ENCODE assay signal across 9 mouse cellular contexts in genomic region chr3:95651033-95651373, GRCm38 (mm10). TPM values are rescaled to one million over a fixed set of nuclear protein-coding genes. Genes with fewer than 3 reads are reported as not detected.
A peak's percentile ranks its signal among the peaks of the same experiment; 100 is the strongest.
DNase-seq lines count a peak whose midpoint lies in the region; ATAC-seq and TF ChIP-seq lines count a peak whose summit lies in the region.
"Had no signal": no experiment of that assay in that cellular context is flagged by ENCODE, and none has a peak within 500 bp of the region (broad histone marks: within the 10 kb centered on the region; RNA-seq: fewer than 3 reads in every experiment).

No protein-coding gene starts in this region.

- H3K27me3 ChIP-seq in hindbrain, embryonic 14.5 days (ENCODE audit: control insufficient read depth, insufficient read depth, low read length), result no peaks in the 10 kb centered on the region
- no peaks in the 10 kb centered on the region for H3K27me3 ChIP-seq in hindbrain, embryonic 11.5 days (ENCODE audit: control insufficient read depth, insufficient read depth, low read length)
- no peaks in the 10 kb centered on the region for H3K27me3 ChIP-seq in CH12.LX (replicated peaks)
- no peaks in the 10 kb centered on the region for H3K27me3 ChIP-seq in liver, embryonic 15.5 days
- H3K27me3 ChIP-seq in forebrain, embryonic 14.5 days (replicated peaks; ENCODE audit: control insufficient read depth, insufficient read depth, low read length), result no peaks in the 10 kb centered on the region

- 0 out of 2 replicates have a peak overlapping the region, but pooled peaks have one; percentile 47 for H3K27ac ChIP-seq in hindbrain, embryonic 14.5 days
- no peak overlapping the region for H3K27ac ChIP-seq in hindbrain, embryonic 11.5 days (ENCODE audit: low read depth, low read length)
- H3K27ac ChIP-seq in CH12.LX (ENCODE audit: insufficient read depth, low read depth), result peak overlapping the region; percentile 96
- H3K27ac ChIP-seq in bone marrow macrophage, adult 2 months (ENCODE audit: insufficient read depth, low read depth, low read length), result peak overlapping the region; percentile 100
- H3K27ac ChIP-seq in liver, embryonic 15.5 days (replicated peaks), result peak overlapping the region; percentile 75
- H3K27ac ChIP-seq in forebrain, embryonic 14.5 days (ENCODE audit: low read depth, low read length), result no peak overlapping the region

- H3K4me2 ChIP-seq in hindbrain, embryonic 14.5 days (replicated peaks), result no peak overlapping the region
- no peak overlapping the region for H3K4me2 ChIP-seq in hindbrain, embryonic 11.5 days (replicated peaks; ENCODE audit: low read depth, low read length)
- H3K4me2 ChIP-seq in CH12.LX (ENCODE audit: insufficient read depth, low read depth, poor library complexity, severe bottlenecking), result peak overlapping the region; percentile 8
- 0 out of 2 replicates have a peak overlapping the region, but pooled peaks have one; percentile 0 for H3K4me2 ChIP-seq in liver, embryonic 15.5 days
- no peak overlapping the region for H3K4me2 ChIP-seq in forebrain, embryonic 14.5 days (ENCODE audit: low read length)

- no peak for ATAC-seq in hindbrain, embryonic 14.5 days (ENCODE audit: low FRiP score)
- no peak for ATAC-seq in hindbrain, embryonic 11.5 days (ENCODE audit: low FRiP score)
- no peak for ATAC-seq in liver, embryonic 15.5 days (ENCODE audit: insufficient read depth)
- no peak for ATAC-seq in inflammation-experienced regulatory T-cells, adult 6 months
- ATAC-seq in forebrain, embryonic 14.5 days, result no peak

- no peaks in the 10 kb centered on the region for H3K9me3 ChIP-seq in hindbrain, embryonic 14.5 days (ENCODE audit: control insufficient read depth, low read length)
- H3K9me3 ChIP-seq in hindbrain, embryonic 11.5 days (ENCODE audit: control insufficient read depth, low read length), result no peaks in the 10 kb centered on the region
- peaks cover 5% of the 10 kb centered on the region for H3K9me3 ChIP-seq in CH12.LX (replicated peaks; ENCODE audit: low read length)
- no peaks in the 10 kb centered on the region for H3K9me3 ChIP-seq in liver, embryonic 15.5 days (replicated peaks)
- no peaks in the 10 kb centered on the region for H3K9me3 ChIP-seq in forebrain, embryonic 14.5 days (replicated peaks; ENCODE audit: control insufficient read depth, low read length)

- H3K9ac ChIP-seq in hindbrain, embryonic 14.5 days, result no peak overlapping the region
- H3K9ac ChIP-seq in hindbrain, embryonic 11.5 days (ENCODE audit: low read depth, low read length), result no peak overlapping the region
- H3K9ac ChIP-seq in CH12.LX (ENCODE audit: insufficient read depth, low read depth), result peak overlapping the region; percentile 24; the same call in 1 of the 2 replicates
- H3K9ac ChIP-seq in liver, embryonic 15.5 days, result no peak overlapping the region
- H3K9ac ChIP-seq in forebrain, embryonic 14.5 days (ENCODE audit: low read length), result no peak overlapping the region

- TF ChIP-seq RAD21 in CH12.LX (IDR thresholded peaks at IDR 0.05; ENCODE audit: low read depth, low read length), result no peak

- no peak for DNase-seq in hindbrain, embryonic 14.5 days (ENCODE audit: low spot score)
- no peak for DNase-seq in hindbrain, embryonic 11.5 days (ENCODE audit: low spot score)
- peak; percentile 72 for DNase-seq in CH12.LX (ENCODE audit: extremely low read depth)
- DNase-seq in gastrocnemius, postnatal 14 days, result no peak
- DNase-seq in forebrain, embryonic 14.5 days (ENCODE audit: low spot score), result no peak
- DNase-seq: left cerebral cortex, postnatal 4 days had no signal

- no peak overlapping the region for H3K4me3 ChIP-seq in hindbrain, embryonic 14.5 days (replicated peaks; ENCODE audit: low read length)
- H3K4me3 ChIP-seq in hindbrain, embryonic 11.5 days (ENCODE audit: low read depth, low read length), result no peak overlapping the region
- no peak overlapping the region for H3K4me3 ChIP-seq in CH12.LX (replicated peaks in 1 of 3; ENCODE audit: low read depth in 2 of 3, low read length in 2 of 3, poor library complexity in 1 of 3)
- H3K4me3 ChIP-seq in bone marrow macrophage, adult 2 months (ENCODE audit: insufficient read depth, low read length), result peak overlapping the region; percentile 11
- no peak overlapping the region for H3K4me3 ChIP-seq in liver, embryonic 15.5 days (replicated peaks)
- H3K4me3 ChIP-seq in forebrain, embryonic 14.5 days (ENCODE audit: low read depth, low read length), result no peak overlapping the region

- TF ChIP-seq POLR2A in CH12.LX (IDR thresholded peaks at IDR 0.05; ENCODE audit: low read depth, low read length), result 0 out of 2 replicates have a peak, but pooled peaks have one; percentile 9
- TF ChIP-seq POLR2A in bone marrow macrophage, adult 2 months (IDR thresholded peaks at IDR 0.05; ENCODE audit: borderline replicate concordance, low read depth, low read length), result no peak

- 92% methylated on average over 3 of the region's 3 CpGs for WGBS in hindbrain, embryonic 14.5 days
- WGBS in hindbrain, embryonic 11.5 days, result 84% methylated on average over 3 of the region's 3 CpGs
- 68% methylated on average over 3 of the region's 3 CpGs for WGBS in liver, embryonic 15.5 days (ENCODE audit: insufficient replicate concordance)
- WGBS in forebrain, embryonic 14.5 days, result 83% methylated on average over 3 of the region's 3 CpGs

- no peaks in the 10 kb centered on the region for H3K36me3 ChIP-seq in hindbrain, embryonic 14.5 days (replicated peaks; ENCODE audit: control insufficient read depth, insufficient read depth)
- H3K36me3 ChIP-seq in hindbrain, embryonic 11.5 days (ENCODE audit: control insufficient read depth, insufficient read depth, low read length), result no peaks in the 10 kb centered on the region
- H3K36me3 ChIP-seq in CH12.LX (replicated peaks in 1 of 2; ENCODE audit: control insufficient read depth in 1 of 2, insufficient read depth in 1 of 2, low read length in 1 of 2), result no peaks in the 10 kb centered on the region
- H3K36me3 ChIP-seq in liver, embryonic 15.5 days (replicated peaks), result no peaks in the 10 kb centered on the region
- H3K36me3 ChIP-seq in forebrain, embryonic 14.5 days (ENCODE audit: control insufficient read depth, insufficient read depth, low read length), result no peaks in the 10 kb centered on the region

- TF ChIP-seq CTCF in CH12.LX (conservative IDR thresholded peaks at IDR 0.05 in 1 of 2, IDR thresholded peaks at IDR 0.05 in 1 of 2; ENCODE audit: low read depth in 2 of 2, low read length in 2 of 2), result no peak
- TF ChIP-seq CTCF in bone marrow macrophage, adult 2 months (IDR thresholded peaks at IDR 0.05; ENCODE audit: low read depth, low read length), result no peak

- in situ Hi-C loops in CH12.LX (cut with MboI; ENCODE audit: low pct_ligation_motif_present, low pct_unique_long_range_greater_than_20kb, low sequenced_read_pairs), result loop anchor here (10.0 kb wide), 1 partner anchor 574 kb away; the partner anchor contains the start of genes Hist2h2ac and Hist2h2be

- intact Hi-C loops in gastrocnemius, postnatal 14 days (cut with DNase I; ENCODE audit: low total_unique reads), result no loop called here

- H3K4me1 ChIP-seq in hindbrain, embryonic 14.5 days (replicated peaks; ENCODE audit: control insufficient read depth, insufficient read depth, low read length), result 0 out of 2 replicates have a peak, but pooled peaks cover 5% of the 10 kb centered on the region
- no peaks in the 10 kb centered on the region for H3K4me1 ChIP-seq in hindbrain, embryonic 11.5 days (replicated peaks; ENCODE audit: control insufficient read depth, insufficient read depth, low read length)
- peaks cover 29 to 77% of the 10 kb centered on the region in 2 experiments for H3K4me1 ChIP-seq in CH12.LX (ENCODE audit: control insufficient read depth in 1 of 2, insufficient read depth in 2 of 2)
- H3K4me1 ChIP-seq in bone marrow macrophage, adult 2 months (ENCODE audit: control insufficient read depth, insufficient read depth, low read length), result peaks cover 77% of the 10 kb centered on the region
- H3K4me1 ChIP-seq in liver, embryonic 15.5 days (replicated peaks), result peaks cover 46% of the 10 kb centered on the region
- H3K4me1 ChIP-seq in forebrain, embryonic 14.5 days (ENCODE audit: control insufficient read depth, insufficient read depth, low read length), result no peaks in the 10 kb centered on the region

- no peak for TF ChIP-seq EP300 in CH12.LX (IDR thresholded peaks at IDR 0.05; ENCODE audit: low read length)

- dilution Hi-C loops in CH12.LX (cut with MboI; ENCODE audit: extremely low pct_ligation_motif_present, extremely low pct_unique_long_range_greater_than_20kb, low sequenced_read_pairs), result no loop called here

- H3K79me2 ChIP-seq in CH12.LX (replicated peaks; ENCODE audit: control insufficient read depth, extremely low read depth, insufficient read depth, poor library complexity, severe bottlenecking), result no peaks in the 10 kb centered on the region

RNA-seq across cellular contexts. Expression of gene Mcl1, which starts 7.6 kb away (rescaled TPM):
- 60.3 and 72.3 TPM in 2 replicates for polyA plus RNA-seq in hindbrain, embryonic 14.5 days (2014; fragmentation: Nextera tagmentation; extraction: Ambion mirVana)
- polyA plus RNA-seq in hindbrain, embryonic 11.5 days (2014; fragmentation: Nextera tagmentation; extraction: Ambion mirVana), result 76.1 and 87.4 TPM in 2 replicates
- total RNA-seq in CH12.LX (2012; rRNA removed) (95.9 and 114 TPM in 2 replicates), CH12.LX (2014; rRNA removed) (223 and 225 TPM in 2 replicates)
- 188 and 197 TPM in 2 replicates for polyA plus RNA-seq in CH12.LX (2012; ENCODE audit: insufficient read length, low read depth)
- polyA plus RNA-seq in bone marrow macrophage, adult 2 months (2012; ENCODE audit: insufficient read depth, insufficient read length, missing spikeins), result 565 and 578 TPM in 2 replicates
- 34.8 and 39.0 TPM in 2 replicates for polyA plus RNA-seq in liver, embryonic 15.5 days (2015; fragmentation: Nextera tagmentation; extraction: Ambion mirVana)
- 10 to 100 TPM; 50.5 to 86.1 (median 61.6) TPM for polyA plus RNA-seq in inflammation-experienced regulatory T-cells, adult 6 months (2017; shearing (Covaris generic))
- total RNA-seq in gastrocnemius, postnatal 14 days (2021), result 100 to 1,000 TPM in 1 of 2 experiments, 10 to 100 TPM in 1; 98.8 to 124 TPM
- polyA plus RNA-seq in forebrain, embryonic 14.5 days (2014; fragmentation: Nextera tagmentation; extraction: Ambion mirVana), result 50.3 and 50.8 TPM in 2 replicates

RNA-seq across cellular contexts. Expression of gene Ensa, which starts 26.2 kb away (rescaled TPM):
- 95.1 and 102 TPM in 2 replicates for polyA plus RNA-seq in hindbrain, embryonic 14.5 days (2014; fragmentation: Nextera tagmentation; extraction: Ambion mirVana)
- 83.4 and 87.4 TPM in 2 replicates for polyA plus RNA-seq in hindbrain, embryonic 11.5 days (2014; fragmentation: Nextera tagmentation; extraction: Ambion mirVana)
- total RNA-seq in CH12.LX (2012; rRNA removed) (51.5 and 53.9 TPM in 2 replicates), CH12.LX (2014; rRNA removed) (57.8 and 60.8 TPM in 2 replicates)
- polyA plus RNA-seq in CH12.LX (2012; ENCODE audit: insufficient read length, low read depth), result 58.4 and 62.6 TPM in 2 replicates
- 99.2 and 115 TPM in 2 replicates for polyA plus RNA-seq in bone marrow macrophage, adult 2 months (2012; ENCODE audit: insufficient read depth, insufficient read length, missing spikeins)
- 32.7 and 35.9 TPM in 2 replicates for polyA plus RNA-seq in liver, embryonic 15.5 days (2015; fragmentation: Nextera tagmentation; extraction: Ambion mirVana)
- 10 to 100 TPM; 68.7 to 89.9 (median 76.3) TPM for polyA plus RNA-seq in inflammation-experienced regulatory T-cells, adult 6 months (2017; shearing (Covaris generic))
- 10 to 100 TPM; 78.4 to 79.8 TPM for total RNA-seq in gastrocnemius, postnatal 14 days (2021)
- 97.2 and 106 TPM in 2 replicates for polyA plus RNA-seq in forebrain, embryonic 14.5 days (2014; fragmentation: Nextera tagmentation; extraction: Ambion mirVana)

RNA-seq across cellular contexts. Expression of gene Adamtsl4, which starts 36.7 kb away (rescaled TPM):
- polyA plus RNA-seq in hindbrain, embryonic 14.5 days (2014; fragmentation: Nextera tagmentation; extraction: Ambion mirVana), result 0.35 and 1.3 TPM in 2 replicates
- 0.14 and 0.80 TPM in 2 replicates for polyA plus RNA-seq in hindbrain, embryonic 11.5 days (2014; fragmentation: Nextera tagmentation; extraction: Ambion mirVana)
- total RNA-seq in CH12.LX (2012; rRNA removed) (0.85 and 1.1 TPM in 2 replicates), CH12.LX (2014; rRNA removed) (not detected in 2 replicates)
- 0.10 TPM in 1 of 2 replicates, not detected in the other for polyA plus RNA-seq in CH12.LX (2012; ENCODE audit: insufficient read length, low read depth)
- polyA plus RNA-seq in bone marrow macrophage, adult 2 months (2012; ENCODE audit: insufficient read depth, insufficient read length, missing spikeins), result 2.4 and 2.6 TPM in 2 replicates
- 0.79 and 1.0 TPM in 2 replicates for polyA plus RNA-seq in liver, embryonic 15.5 days (2015; fragmentation: Nextera tagmentation; extraction: Ambion mirVana)
- 1 to 10 TPM; 2.0 to 4.6 (median 2.2) TPM for polyA plus RNA-seq in inflammation-experienced regulatory T-cells, adult 6 months (2017; shearing (Covaris generic))
- 10 to 100 TPM; 27.1 to 50.8 TPM for total RNA-seq in gastrocnemius, postnatal 14 days (2021)
- polyA plus RNA-seq in forebrain, embryonic 14.5 days (2014; fragmentation: Nextera tagmentation; extraction: Ambion mirVana), result 0.13 and 0.72 TPM in 2 replicates

Comparison
In these comparisons a context has a peak if more than half of its experiments do, and no peak if none do; other contexts are left out.
1. H3K27ac ChIP-seq: peak in hindbrain, embryonic 14.5 days (single experiment), CH12.LX (single experiment), bone marrow macrophage, adult 2 months (single experiment) and liver, embryonic 15.5 days (single experiment); none in hindbrain, embryonic 11.5 days (single experiment) and forebrain, embryonic 14.5 days (single experiment).
2. H3K4me2 ChIP-seq: peak in CH12.LX (single experiment) and liver, embryonic 15.5 days (single experiment); none in hindbrain, embryonic 14.5 days (single experiment), hindbrain, embryonic 11.5 days (single experiment) and forebrain, embryonic 14.5 days (single experiment).